Mouse (Mus musculus) heart, embryonic 14.5 days (tissue): ENCODE results near the gene Clp1. TPM values are rescaled to one million over a fixed set of nuclear protein-coding genes. Genes with fewer than 3 reads are reported as not detected.

Experiments used
- microRNA counts: library from miRNA; unstranded; fragments of <30 nt; microRNA quantifications from one replicate; lab custom pipeline; 2016
- microRNA-seq: library from miRNA; unstranded; fragments of <30 nt; microRNA quantifications from one replicate; pipeline ENCODE4, GENCODE M21; 2016
- polyA plus RNA-seq: library from polyadenylated mRNA; unstranded; fragments of >200 nt; fragmentation: Nextera tagmentation; extraction: Ambion mirVana; gene quantifications from 2 replicates; pipeline ENCODE4 v1.2.1, GENCODE M21; 2014

Clp1 gene
- polyA plus RNA-seq, 1 experiment from 2014 or later, result 16.9 TPM

MicroRNAs within 50 kb of the gene (microRNA counts, 519-probe panel; counts per million panel counts)
- 8,460 counts per million, percentile 98 among the panel's probes with 10 or more counts for microRNA mmu-miR-130a (lab: Ali Mortazavi, UCI)

Small RNAs within 50 kb of the gene (microRNA-seq; reads per million reads assigned to microRNA genes)
- gene Mir130a, result 20,941 reads per million, percentile 97 among the genes with 10 or more reads in this experiment

Other genes with a start within 250 kb of the Clp1 start
- 65.2 and 68.5 TPM in 2 replicates for gene Ctnnd1, start 76.6 kb downstream of the Clp1 start, polyA plus RNA-seq
- gene Btbd18, start 68.3 kb downstream of the Clp1 start, polyA plus RNA-seq, result 0.11 and 0.15 TPM in 2 replicates
- 248 and 271 TPM in 2 replicates for gene Selenoh, start 56.6 kb downstream of the Clp1 start, polyA plus RNA-seq
- gene Gm28635, start 49.3 kb downstream of the Clp1 start, polyA plus RNA-seq, result not detected in 2 replicates
- 26.6 and 28.2 TPM in 2 replicates for gene Med19, start 48.9 kb downstream of the Clp1 start, polyA plus RNA-seq
- gene Tmx2, start 48.2 kb downstream of the Clp1 start, polyA plus RNA-seq, result 161 and 193 TPM in 2 replicates
- gene Zdhhc5, start 12.2 kb downstream of the Clp1 start, polyA plus RNA-seq, result 26.4 and 27.1 TPM in 2 replicates
- gene Ypel4, start 6.7 kb upstream of the Clp1 start, polyA plus RNA-seq, result 3.5 and 4.5 TPM in 2 replicates
- 4.4 and 4.5 TPM in 2 replicates for gene Gm19426, start 16.3 kb upstream of the Clp1 start, polyA plus RNA-seq
- 37.9 and 46.6 TPM in 2 replicates for gene Serping1, start 48.1 kb upstream of the Clp1 start, polyA plus RNA-seq
- gene Ube2l6, start 71.5 kb upstream of the Clp1 start, polyA plus RNA-seq, result 59.4 and 82.6 TPM in 2 replicates
- gene Smtnl1, start 95.3 kb upstream of the Clp1 start, polyA plus RNA-seq, result 0.11 and 0.19 TPM in 2 replicates
- 90.3 and 94.1 TPM in 2 replicates for gene Timm10, start 99.6 kb upstream of the Clp1 start, polyA plus RNA-seq
- gene Slc43a1, start 111.5 kb upstream of the Clp1 start, polyA plus RNA-seq, result 9.2 and 10.5 TPM in 2 replicates
- gene Rtn4rl2, start 159.4 kb upstream of the Clp1 start, polyA plus RNA-seq, result 2.2 TPM in 2 replicates
- 33.7 and 34.2 TPM in 2 replicates for gene Slc43a3, start 209.2 kb upstream of the Clp1 start, polyA plus RNA-seq